Mouse (Mus musculus) heart, adult 2 months (tissue): ENCODE results near the gene Fat2.

Experiments
- CTCF ChIP-seq: fragments of 200-600 bp; IDR thresholded peaks from 2 replicates; pipeline ENCODE4 v1.8.1; 2022; ENCODE audit warnings: antibody characterized with exemption, mild to moderate bottlenecking, moderate library complexity
- EP300 ChIP-seq: fragments of 200-500 bp; IDR thresholded peaks from 2 replicates; pipeline ENCODE4 v1.6.1; 2011; ENCODE audit warnings: low read depth, low read length, control low read depth; ENCODE audit not compliant: insufficient read depth
- POLR2A ChIP-seq: fragments of 200-500 bp; IDR thresholded peaks from 2 replicates; pipeline ENCODE4 v1.6.1; 2011; ENCODE audit warnings: mild to moderate bottlenecking, low read depth, low read length, control low read depth; ENCODE audit not compliant: insufficient read depth

GRCm38 (mm10) chr11:55334063-55334462 is 2.3 kb downstream of the Fat2 start:
- TF ChIP-seq POLR2A (no peak), CTCF (no peak), EP300 (no peak)
